Mouse (Mus musculus) myocyte (in vitro differentiated cells): ENCODE results near the gene Sh3gl2.

Experiments used
- E2F4 ChIP-seq: IDR thresholded peaks from one replicate; pipeline ENCODE4 v1.6.1; 2011; ENCODE audit warnings: mild to moderate bottlenecking, control low read depth, moderate library complexity; ENCODE audit not compliant: insufficient read depth
- MYOG ChIP-seq, 3 experiments: IDR thresholded peaks; one replicate each; pipeline ENCODE4 v1.6.1; 2011; ENCODE audit warnings: control low read depth in 2 of 3, low read depth in 2 of 3, mild to moderate bottlenecking in 2 of 3; ENCODE audit not compliant: insufficient read length in 2 of 3, control insufficient read depth in 1 of 3, insufficient read depth in 1 of 3
- POLR2A ChIP-seq: IDR thresholded peaks from one replicate; pipeline ENCODE4 v1.6.1; 2011; ENCODE audit warnings: low read depth, mild to moderate bottlenecking, control low read depth, moderate library complexity; ENCODE audit not compliant: insufficient read length
- POLR2AphosphoS2 ChIP-seq: IDR thresholded peaks from one replicate; pipeline ENCODE4 v1.6.1; 2011; ENCODE audit warnings: low read depth, control low read depth; ENCODE audit not compliant: insufficient read length
- SRF ChIP-seq: IDR thresholded peaks from one replicate; pipeline ENCODE4 v1.6.1; 2011; ENCODE audit warnings: low read depth; ENCODE audit not compliant: control insufficient read depth, insufficient read length
- TCF12 ChIP-seq: IDR thresholded peaks from one replicate; pipeline ENCODE4 v1.6.1; 2011; ENCODE audit warnings: mild to moderate bottlenecking, control low read depth; ENCODE audit not compliant: poor library complexity, insufficient read depth, severe bottlenecking
- USF1 ChIP-seq: IDR thresholded peaks from one replicate; pipeline ENCODE4 v1.6.1; 2011; ENCODE audit warnings: low read depth, mild to moderate bottlenecking, control low read depth, moderate library complexity

DNA sequence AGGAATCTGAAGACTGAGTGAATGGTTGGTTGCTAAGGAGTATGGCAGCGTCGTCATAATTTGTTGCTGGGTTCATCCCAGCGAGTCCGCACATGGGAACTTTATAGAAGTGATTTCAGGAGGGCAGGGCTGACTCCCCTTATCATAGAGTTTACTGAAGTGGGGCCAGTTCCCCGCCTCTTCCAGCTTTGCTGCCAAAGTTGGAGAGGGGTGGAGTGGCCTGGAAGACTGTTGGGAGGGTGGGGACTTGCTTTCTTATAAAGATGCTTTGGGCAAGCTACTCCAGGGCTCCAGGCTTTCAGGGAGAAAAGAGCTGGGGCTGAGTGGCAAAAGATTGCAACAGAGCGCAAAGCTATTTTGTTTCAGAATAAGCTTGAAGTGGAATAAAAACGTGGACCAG, 308.4 kb downstream of the Sh3gl2 start:
- no peak for TF ChIP-seq E2F4
- TF ChIP-seq POLR2A, result no peak
- TF ChIP-seq MYOG (IDR thresholded peaks at IDR 0.05; ENCODE audit: control insufficient read depth in 1 of 3, insufficient read depth in 1 of 3, insufficient read length in 2 of 3, low read depth in 2 of 3), result no peak
- TF ChIP-seq POLR2AphosphoS2, result no peak
- no peak for TF ChIP-seq USF1
- TF ChIP-seq SRF, result no peak
- TF ChIP-seq TCF12, result no peak
